Mouse (Mus musculus) small intestine, adult 2 months (tissue): ENCODE results near the gene Zbp1.

ENCODE experiments used
- CTCF ChIP-seq: fragments of 200-500 bp; IDR thresholded peaks from 2 replicates; pipeline ENCODE4 v1.5.1; 2012; ENCODE audit warnings: low read depth, mild to moderate bottlenecking, control low read depth, inconsistent platforms, low read length, moderate library complexity, mixed read lengths; ENCODE audit not compliant: insufficient replicate concordance, insufficient read length; ENCODE audit errors: extremely low read depth
- POLR2A ChIP-seq: fragments of 200-500 bp; IDR thresholded peaks from 2 replicates; pipeline ENCODE4 v1.6.1; 2012; ENCODE audit warnings: low read depth, mild to moderate bottlenecking, control low read depth, inconsistent platforms, low read length, moderate library complexity

GRCm38 (mm10) chr2:173220754-173221153 lies 2.0 kb upstream of the Zbp1 start:
- TF ChIP-seq CTCF (no peak), POLR2A (no peak)
